Mouse (Mus musculus): ENCODE measurements at regions not wholly inside any gene's neighbourhood (a gene's known extent, or its start where the extent isn't known, plus 50 kb on each side); places are given as distances from the start of the nearest gene placed in this dataset.

DNA sequence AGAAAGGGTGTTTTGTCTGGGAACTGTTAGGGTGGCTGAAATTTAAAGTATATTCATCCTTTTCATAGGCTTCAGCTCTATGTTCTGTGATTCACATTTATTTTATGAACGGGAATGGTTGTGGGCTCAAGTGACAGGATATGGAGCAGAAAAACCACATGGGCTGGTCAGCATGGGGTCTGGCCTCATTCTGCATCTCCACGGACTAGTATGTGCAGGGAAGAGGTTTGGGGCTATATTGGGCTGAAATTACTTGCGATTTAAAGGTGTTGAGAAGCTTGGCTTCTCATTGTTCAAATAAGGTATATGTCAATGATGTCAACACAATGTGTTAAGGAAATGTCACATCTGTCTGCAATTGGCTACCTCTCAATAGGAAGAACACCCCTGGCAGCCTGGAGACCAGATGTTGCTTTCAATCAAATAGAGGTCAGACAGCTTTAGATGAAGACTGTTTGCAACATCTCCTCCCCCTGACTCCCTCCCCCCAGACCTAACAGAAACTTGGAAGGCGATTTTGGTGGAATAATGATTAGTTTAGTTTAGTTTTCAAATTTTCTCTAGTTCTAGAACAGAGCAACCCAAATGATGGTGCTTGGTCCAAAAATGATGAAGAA, 777.0 kb downstream of the Slc4a3 start:
- DNase-seq (ENCODE audit: low spot score), result no peak

DNA sequence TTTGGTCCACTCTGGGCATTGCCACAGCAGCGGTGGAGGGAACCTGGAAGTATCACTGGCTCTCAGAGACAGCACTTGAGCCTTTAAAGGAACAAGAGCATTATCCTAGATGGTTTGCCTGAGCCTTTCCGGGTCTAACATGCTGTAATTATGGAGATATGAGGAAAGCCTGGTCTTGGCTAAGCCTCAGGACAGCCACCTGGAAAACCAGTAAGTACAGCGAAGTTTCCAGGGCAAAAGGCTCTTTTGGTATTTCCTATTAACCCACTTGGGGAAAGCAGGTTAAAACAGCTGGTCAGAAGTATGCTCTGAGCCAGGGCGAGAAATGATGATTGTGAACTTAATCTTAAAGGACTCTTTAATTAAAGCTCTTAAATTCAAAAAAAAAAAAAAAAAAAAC, 777.5 kb downstream of the Slc4a3 start:
- no peak for DNase-seq (ENCODE audit: low spot score)

DNA sequence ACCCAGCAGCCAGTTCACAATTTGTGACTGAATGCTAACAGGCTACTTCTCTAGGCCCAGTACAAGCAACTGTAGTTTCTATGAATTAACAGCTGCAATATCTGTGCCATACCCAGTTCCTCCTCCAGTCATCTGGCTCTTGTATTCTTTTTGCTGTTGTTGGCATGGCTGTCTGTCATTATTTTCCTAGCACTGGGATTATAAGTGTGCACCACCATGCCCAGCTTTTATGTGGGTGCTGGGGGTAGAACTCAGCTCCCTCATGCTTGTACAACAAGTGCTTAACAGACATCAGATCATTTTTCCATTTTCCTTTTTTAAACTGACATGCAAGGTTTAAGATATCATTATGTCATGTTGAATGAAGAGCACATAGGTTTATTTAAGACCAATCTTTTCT, 789.9 kb downstream of the Slc4a3 start:
- DNase-seq (ENCODE audit: low spot score), result no peak

DNA sequence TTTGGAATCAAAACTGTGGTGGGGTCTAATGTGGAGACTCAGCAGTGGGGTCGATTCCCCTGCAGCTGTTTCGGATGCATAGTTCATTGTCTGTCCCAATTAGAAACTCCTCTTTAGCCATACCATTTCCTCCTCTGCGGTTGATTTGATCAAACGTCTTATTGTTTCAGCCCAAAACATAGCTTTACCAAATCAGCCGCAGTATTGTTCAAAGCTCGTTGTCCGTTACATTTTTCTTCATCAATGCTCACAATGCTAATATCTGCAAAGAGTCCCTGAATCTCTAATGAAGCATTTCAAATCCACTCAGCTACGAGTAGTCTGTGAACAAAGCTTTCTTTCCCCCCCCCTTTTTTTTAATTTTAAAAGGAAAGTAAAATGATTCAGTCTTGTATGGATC, 816.0 kb downstream of the Slc4a3 start:
- no peak for DNase-seq (ENCODE audit: low spot score)

DNA sequence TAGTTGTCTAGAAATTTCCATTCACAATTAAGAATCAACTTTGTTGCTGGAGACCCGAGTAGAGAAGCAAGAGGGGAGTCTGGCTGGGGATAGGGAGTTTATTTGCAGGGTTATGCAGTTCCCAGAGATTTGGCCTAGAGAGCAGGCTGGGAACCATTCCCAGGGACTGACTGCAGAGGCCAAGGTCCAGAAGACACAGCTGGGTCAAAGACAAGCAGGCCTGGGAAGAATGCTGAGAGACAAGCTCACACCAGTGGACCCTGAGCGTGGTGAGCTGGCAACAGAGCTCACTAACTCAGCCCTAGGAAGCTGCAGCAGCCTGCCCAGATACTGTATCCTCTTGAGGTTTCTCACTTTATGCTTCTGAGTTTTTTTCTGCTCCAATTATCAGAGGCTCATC, 827.9 kb downstream of the Slc4a3 start:
- DNase-seq (ENCODE audit: low spot score), result no peak

DNA sequence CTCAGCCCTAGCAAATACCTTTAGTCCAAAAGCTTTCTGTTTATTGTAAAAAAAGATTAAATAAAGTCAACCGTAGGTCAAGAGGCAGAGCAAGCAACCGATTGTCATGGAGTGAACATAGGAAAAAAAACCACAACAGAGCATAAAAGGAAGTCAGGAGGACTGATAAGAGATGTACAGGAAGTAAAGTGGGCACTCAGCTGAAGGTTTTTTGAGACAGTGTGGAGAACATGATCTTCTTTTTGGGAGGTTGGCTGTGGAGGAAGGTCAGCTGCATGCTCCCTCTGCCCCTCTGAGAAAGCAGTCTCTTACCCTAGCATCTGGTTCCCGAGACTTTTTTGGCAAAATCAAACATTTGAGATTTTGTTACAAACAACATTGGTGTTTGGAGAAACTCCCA, 832.1 kb downstream of the Slc4a3 start:
- no peak for DNase-seq (ENCODE audit: low spot score)

DNA sequence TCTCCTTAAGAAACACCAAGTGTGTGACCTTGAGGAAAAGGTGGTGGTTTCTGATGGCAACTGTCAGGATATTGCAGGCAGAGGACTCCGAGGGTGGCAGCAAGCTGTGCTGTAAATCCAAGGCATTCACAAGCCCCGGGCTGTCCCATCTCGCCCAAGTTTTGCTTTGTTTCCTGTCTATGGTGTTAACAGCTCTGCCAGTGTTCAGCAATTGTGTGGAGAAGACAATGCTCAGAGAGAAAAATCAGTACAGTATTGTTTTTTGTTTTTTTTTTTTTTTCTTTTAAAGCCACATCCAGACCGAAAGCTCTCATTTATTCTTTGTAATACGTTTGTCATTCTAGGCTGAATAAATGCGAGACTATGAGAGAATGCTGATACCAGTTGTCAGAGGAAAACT, 846.5 kb downstream of the Slc4a3 start:
- DNase-seq (ENCODE audit: low spot score), result no peak

DNA sequence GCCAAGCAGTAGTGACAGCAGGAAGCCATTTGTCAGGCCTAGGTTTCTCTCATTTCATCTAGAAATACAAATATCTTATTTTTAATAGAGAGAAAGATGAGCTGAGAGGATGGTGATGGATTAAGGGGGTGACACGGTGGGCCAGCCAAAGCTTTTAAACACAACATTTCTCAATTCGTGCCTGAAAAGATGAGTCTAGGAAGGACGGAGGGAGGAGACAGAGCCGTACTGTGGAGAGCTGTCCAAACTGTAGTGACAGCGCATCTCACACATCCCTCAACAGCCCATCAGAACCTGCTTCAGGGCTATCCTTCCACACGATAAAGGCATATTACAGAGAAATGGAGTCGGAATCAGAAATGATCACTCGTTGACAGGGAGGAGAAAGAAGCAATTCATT, 848.0 kb downstream of the Slc4a3 start:
- no peak for DNase-seq (ENCODE audit: low spot score)

DNA sequence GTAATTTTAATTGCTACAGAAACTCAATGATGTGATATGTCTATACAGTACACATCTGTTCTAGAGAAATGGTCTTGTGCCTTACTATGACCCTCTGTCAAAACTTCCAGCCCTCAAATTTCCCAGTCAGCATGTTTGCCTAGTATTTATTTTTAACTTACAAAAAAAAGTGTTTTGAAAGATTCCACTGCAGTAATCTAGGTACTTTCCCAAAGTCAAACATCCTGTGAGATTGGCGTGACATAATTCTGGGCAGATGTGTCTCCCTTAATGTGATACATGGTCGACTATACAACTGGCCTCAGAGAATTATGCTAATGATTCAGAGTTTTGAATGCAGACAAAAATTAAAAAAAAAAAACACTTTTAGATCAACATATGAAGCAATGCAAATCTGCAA, 856.8 kb downstream of the Slc4a3 start:
- no peak for DNase-seq (ENCODE audit: low spot score)

DNA sequence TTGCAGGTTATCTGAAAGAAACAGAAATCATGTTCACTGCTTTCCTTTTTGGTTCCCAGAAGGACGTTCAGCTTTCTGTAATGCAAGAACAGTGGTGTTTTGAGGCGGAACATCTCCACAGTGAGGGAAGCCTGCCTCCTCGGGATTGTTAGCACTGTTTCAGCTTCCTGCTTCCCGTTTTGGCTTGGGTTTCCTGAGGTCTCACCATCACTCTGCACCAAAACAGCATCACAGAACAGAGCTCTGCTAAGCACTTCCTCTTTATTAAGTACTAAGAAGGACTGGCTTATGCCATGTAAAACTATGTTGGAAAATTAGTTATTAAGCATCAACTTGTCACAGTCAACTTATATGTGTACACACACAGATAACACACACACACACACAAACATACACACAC, 857.9 kb downstream of the Slc4a3 start:
- no peak for DNase-seq (ENCODE audit: low spot score)

DNA sequence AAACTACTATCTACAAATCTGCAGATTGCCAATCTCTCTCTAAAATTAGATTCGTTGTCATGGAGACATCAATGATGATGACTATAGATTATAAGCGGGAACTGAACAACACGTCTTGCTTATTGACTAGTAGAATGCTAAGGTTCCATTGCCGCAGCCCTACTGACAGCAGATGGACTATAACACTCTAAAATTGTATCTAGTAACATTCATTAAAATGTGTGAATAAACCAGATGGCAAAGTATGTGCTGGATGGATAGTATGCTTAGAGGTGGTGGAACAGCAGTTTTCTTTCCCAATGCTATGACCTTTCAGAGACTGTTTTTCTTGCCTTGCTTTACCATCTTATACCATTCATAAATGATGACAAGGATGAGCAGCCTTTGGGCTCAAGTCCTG, 864.7 kb downstream of the Slc4a3 start:
- DNase-seq (ENCODE audit: low spot score), result no peak

DNA sequence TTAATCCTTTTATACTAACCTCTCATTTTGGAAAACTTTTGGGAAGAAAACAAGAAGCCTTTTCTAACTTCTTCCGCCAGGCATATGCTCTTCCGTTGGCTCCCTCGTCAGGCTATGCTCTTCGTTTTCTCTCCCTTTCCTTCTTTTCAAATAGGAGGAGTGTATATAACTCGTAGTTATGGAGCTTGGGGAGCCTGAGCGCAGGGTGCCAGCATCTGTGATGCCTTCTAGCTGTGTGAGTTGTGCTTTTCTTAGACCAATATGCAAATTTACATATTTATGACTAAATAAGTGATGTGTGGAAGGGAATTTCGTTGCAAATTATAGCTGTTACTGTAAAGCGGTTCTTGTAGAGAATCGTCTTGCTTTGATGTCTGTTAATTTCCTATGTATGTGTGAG, 874.5 kb downstream of the Slc4a3 start:
- DNase-seq (ENCODE audit: low spot score), result no peak

DNA sequence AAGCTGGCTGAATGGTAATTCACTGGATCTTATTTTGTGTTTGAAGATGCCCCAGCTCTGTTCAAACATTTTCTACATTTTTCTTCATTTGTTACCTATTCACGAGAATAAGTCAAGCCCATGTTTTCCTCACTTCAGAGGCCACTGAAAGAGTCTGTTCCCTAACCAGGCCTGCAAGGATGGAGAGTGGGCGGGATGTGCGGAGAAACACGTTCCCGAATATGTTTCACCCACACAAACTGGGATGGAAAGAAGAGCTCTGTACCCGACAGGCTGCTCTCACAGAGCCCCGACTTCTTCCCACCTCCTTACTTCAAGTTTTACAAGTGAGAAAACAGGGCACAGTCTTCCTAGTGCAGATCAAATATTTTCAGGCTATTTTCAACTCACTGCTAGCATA, 881.4 kb downstream of the Slc4a3 start:
- no peak for DNase-seq (ENCODE audit: low spot score)

DNA sequence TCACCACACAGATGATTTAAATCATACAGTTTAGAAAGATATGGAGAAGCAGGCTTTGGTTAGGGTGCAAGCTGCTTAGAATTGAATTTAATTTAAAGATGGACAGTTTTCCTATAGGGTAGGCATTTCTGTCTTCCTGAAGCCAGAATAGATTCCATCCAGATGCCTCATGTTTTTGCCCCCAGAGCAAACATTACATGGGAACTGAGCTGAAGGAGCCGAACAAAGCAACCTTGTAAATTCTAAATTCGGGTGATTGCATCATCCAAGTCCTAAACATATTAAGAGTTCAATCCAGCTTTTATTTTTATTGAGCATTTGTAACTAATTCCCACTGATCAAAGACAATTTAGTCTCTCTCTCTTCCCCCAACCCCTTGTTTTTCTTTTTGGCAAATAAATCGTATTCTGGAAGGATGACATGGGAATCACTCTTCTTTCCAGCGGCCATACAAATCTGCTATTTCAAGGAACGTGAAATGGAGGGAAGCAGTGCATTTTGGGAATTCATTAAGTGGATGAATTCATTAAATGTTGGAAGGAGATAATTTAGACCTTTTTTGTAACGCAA, 884.1 kb downstream of the Slc4a3 start:
- no peak for DNase-seq (ENCODE audit: low spot score)

DNA sequence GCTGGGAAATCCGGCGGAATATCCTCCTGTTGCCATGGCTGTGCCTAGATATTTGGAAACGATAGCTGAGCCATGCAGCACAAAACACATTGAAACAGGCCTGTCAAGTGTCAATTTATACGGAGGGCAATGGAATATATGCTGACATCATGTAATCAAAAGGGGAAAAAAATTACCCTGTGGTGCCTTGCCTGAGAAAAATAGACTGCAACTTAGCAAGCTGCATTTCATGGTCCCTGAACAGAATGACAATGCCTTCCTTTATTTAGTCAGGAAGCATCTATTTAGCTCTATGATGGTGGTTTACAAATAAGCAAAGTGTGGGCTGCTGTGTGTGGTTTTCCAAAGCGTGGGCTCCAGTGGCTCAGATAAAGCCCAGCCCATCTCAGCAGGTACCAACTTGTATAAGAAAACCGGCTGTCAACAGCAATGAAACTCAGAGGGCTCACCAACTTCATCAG, 887.4 kb downstream of the Slc4a3 start:
- no peak for DNase-seq (ENCODE audit: low spot score)

DNA sequence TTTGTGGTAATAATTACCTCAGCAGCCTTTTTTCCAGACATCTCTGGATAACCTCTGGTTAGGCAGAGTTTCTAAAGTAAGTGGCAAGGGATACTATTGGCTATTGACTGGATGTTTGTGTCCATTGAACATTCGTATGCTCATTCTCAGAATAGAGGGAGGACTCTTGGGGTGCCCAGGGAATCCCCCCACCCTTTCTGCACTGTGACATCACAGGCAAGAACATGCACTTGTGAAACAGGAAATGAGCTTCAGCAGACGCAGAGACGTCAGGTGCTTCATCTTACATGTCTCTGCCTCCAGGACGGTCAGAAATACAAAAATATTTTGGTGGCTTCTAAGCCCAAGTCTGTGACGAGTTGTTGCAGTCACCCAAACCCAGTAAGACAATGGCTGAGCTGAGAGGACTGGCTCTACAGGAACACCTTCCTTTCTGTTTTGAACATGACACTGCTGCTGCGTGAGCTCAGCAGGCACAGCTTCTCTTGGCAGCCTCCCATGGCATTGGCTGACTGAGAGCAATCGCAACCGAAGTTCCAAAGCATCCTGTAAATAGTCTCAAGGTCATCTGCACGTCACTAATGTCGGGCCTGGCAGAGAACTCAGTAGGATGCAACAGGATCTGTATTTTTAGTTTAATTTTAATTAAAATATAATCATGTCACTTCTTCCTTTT, 904.6 kb downstream of the Slc4a3 start:
- DNase-seq (ENCODE audit: low spot score), result no peak

DNA sequence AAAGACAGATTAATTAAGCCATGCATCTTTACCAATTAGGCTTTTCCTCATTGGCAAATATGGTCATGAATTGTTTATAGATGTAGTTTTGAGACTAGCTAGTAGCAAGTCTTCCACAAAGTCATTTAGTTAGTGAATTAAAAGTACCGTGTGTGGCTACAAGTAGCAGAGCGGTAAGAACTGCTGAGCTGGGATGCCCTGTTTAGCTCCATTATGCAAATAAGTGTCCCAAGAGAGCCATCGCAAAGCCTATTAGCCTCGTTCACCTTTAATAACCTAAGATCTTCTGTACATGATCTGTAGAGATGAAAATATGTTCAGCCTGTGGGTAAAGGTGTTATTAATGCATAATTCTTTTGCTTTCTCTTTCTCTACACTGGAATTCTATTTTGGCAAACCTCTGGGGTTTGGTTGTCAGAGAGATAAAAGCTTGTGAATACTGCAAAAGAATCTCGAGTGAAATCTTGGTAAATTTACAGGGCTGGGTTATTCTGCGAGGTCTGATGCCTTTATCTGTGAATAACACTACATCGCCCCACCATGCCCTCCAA, 907.2 kb downstream of the Slc4a3 start:
- no peak for DNase-seq (ENCODE audit: low spot score)

DNA sequence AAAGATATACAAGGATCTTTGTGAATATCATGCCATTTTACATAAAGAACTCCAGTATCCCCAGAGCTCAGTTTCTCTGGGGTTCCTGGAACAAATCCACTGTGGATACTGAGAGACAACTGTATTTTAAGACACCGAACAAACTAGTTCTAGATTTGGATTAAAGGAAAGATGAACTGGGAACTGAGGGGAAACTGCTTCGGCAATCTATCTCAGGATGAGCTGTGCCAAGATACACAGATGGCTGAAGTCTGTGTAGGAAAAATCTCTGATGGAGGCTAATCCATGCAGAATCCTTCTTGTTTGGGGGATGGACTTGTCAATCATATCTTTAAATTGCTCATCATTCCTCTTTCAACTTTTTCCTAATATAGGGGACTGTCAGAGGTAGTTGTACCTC, 920.5 kb downstream of the Slc4a3 start:
- no peak for DNase-seq (ENCODE audit: low spot score)

DNA sequence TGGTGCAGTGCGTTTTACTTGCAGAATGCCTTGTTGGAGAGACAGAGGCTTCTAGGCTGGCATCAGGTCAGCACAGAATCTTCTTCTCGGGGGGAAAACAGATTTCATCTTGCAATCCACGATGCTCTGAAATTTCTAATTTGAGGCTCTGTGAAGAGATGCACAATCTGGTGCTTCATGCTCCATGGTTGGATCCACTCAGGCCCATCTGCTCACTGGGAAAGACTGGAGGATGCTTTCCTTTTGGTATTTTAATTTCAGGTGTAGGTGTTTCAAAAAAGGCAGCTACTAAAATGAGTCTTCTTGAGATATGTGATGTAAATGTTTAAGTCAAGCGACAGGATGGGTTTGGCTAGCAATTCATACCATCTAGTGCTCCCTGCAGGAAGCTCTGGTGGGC, 938.1 kb downstream of the Slc4a3 start:
- no peak for DNase-seq (ENCODE audit: low spot score)

DNA sequence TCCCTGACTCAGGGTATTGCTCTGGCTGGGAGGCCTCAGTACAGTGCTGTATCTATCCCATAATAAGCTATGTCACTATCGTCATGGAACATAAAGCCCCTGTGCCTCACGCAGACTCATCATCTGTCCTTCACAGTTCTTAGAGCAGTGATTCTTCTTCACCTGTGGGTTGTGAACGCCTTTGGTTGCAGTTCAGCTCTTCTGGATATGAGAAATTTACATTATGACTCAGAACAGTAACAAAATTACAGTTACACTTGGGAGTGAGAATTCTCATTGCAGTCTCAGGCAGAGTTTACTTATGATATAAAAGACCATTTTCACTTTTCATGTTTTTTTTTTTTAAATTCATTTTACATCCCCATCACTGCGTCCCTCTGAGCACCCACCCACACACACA, 941.4 kb downstream of the Slc4a3 start:
- no peak for DNase-seq (ENCODE audit: low spot score)

DNA sequence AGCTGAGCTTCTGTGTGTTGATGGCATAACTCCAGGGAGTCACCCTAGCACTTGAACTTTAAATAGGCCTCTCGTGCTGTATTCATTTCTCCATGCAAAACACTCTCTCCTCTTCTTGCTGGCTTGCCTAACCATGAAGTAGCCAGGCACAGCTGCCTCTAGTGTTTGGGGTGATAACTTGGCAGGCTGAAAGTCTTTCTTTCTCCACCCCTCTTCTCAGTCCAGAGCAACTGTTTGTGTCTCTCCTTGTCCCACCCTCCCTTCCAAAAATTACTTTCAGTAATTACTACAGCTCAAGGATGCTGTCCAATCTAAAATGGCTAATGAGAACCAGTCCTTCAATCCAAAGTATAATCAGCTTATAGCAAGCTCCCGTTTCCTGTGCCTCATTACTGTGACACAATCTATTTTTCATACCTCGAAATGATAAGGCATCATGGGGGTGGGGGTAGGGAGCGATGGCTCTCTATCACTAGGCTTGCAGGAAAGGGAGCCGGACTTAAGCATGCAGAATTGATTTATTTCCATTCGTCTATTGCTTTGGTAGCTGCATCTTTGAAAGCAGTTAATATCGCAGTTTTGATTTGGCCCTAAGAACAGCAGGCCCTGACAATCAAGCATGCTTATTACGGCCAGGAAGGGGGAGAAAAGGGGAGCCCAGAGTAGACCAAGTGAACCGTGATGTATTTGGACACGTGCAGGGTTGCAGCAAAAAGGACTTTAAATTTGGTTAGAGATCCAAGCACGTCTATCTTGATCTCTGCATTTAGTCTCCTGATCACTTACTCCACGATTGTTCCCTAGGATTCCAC, 943.8 kb downstream of the Slc4a3 start:
- no peak for DNase-seq (ENCODE audit: low spot score)

DNA sequence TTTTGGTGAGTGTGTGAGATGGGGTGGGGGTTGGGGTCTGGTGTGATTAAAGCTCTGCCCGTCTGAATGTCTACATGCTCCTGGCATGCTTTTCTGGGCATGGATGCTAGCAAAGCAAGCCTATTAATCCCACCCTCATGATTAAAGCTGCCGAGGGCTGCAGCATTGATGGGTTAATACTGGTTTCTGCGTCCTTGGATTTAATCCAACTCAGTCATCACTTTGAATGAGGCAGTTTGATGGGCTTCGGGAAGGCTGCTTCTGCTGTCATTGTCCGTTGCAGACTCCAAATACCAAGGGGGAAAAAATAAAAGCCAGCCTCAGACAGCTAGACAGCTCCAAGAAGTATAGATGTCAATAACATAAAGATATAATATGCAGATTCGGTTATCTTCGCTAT, 944.7 kb downstream of the Slc4a3 start:
- no peak for DNase-seq (ENCODE audit: low spot score)

DNA sequence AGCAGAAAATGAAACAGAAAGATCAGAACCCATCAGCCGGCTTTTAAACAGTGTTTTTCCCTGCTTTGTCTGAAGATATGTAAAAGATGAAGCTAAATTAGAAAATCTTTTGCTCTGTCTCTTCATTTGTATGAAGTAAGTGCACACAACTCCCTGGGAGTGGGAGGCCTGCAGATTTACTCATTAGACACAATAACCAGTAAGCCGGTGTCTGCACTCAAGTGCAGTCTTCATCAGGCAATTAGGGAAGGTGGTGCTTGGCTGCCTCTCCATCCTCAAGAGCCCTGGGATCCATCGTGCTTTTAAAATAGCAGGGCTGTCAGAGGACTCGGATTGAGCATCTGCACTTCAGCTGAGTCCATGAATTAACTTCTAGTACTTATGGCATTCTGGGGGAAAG, 945.1 kb downstream of the Slc4a3 start:
- DNase-seq (ENCODE audit: low spot score), result no peak
